Mouse (Mus musculus): ENCODE data around the gene Rgl1. TPM values are rescaled to one million over a fixed set of nuclear protein-coding genes. Genes with fewer than 3 reads are reported as not detected.

The Rgl1 gene
- polyA plus RNA-seq, 1 experiment from 2014 or later, result 42.8 TPM

DNA sequence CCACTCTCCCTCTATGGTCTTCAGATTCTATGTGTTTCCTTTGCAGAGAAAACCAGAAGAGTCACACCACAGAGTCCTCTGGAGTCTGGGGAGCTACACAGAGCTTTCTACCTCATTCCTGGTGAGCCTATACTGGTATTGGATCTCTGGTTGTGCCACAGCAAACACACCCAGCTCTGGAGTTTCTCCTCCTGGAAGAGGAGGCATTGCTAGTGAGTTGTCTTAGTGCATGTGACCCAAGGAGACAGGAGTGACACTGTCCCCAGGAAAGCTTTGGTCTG is 149.4 kb downstream of the Rgl1 start:
- no peak overlapping the region for H3K27ac ChIP-seq
- ATAC-seq (ENCODE audit: insufficient number of reproducible peaks, low FRiP score, low TSS enrichment, low read depth), result no peak
- H3K4me1 ChIP-seq, result peaks cover 21% of the 10 kb centered on the region; the same call in 1 of the 2 replicates
- H3K9ac ChIP-seq, result no peak overlapping the region
- peaks cover 11% of the 10 kb centered on the region; the same call in 1 of the 2 replicates for H3K36me3 ChIP-seq
- no peak overlapping the region for H3K4me3 ChIP-seq
- no peaks in the 10 kb centered on the region for H3K27me3 ChIP-seq
- no peaks in the 10 kb centered on the region for H3K9me3 ChIP-seq
- H3K4me2 ChIP-seq, result no peak overlapping the region

DNA sequence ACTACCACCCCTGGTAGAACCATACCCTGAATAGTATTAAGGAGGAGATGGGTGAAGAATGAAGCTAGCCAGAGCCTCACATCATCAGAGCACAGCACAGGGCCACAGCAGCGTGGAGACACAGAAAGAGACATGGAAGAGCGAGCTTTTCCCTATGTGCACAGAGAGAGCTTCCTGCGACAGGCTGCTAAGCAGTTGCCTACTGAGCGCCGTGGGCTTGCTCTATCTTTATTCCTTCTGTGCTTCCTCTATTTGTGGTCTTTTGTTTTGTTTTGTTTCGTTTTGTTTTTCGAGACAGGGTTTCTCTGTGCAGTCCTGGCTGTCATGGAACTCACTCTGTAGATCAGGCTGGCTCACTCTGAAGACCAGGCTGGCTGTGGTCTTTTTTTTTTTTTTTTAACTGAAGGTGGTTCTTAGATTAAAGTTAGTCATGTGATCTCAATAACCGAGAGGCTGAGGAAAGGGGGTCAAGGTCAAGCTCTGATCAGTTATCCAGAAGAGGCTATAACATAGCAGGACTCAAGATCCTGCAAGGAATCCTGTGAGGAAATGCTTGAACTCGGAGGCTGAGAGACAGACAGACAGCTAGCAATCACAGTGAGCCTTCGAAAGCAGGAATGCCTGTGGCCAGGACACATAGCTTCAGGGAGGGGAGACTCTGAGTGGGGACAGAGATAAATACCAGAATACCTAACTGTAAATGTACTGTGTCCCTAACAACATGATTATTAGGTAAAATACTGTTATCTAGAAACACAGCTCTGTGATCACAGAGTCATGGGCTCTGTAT is 150.0 kb downstream of the Rgl1 start:
- Histone ChIP-seq H3K4me2 (no peak overlapping the region), H3K9me3 (no peaks in the 10 kb centered on the region), H3K27me3 (no peaks in the 10 kb centered on the region), H3K27ac (no peak overlapping the region), H3K9ac (no peak overlapping the region), H3K4me1 (peaks cover 21% of the 10 kb centered on the region; the same call in 1 of the 2 replicates), H3K4me3 (no peak overlapping the region), H3K36me3 (peaks cover 12% of the 10 kb centered on the region; the same call in 1 of the 2 replicates)
- no peak for ATAC-seq (ENCODE audit: insufficient number of reproducible peaks, low FRiP score, low TSS enrichment, low read depth)
- 78% methylated on average over 10 of the region's 10 CpGs for WGBS

DNA sequence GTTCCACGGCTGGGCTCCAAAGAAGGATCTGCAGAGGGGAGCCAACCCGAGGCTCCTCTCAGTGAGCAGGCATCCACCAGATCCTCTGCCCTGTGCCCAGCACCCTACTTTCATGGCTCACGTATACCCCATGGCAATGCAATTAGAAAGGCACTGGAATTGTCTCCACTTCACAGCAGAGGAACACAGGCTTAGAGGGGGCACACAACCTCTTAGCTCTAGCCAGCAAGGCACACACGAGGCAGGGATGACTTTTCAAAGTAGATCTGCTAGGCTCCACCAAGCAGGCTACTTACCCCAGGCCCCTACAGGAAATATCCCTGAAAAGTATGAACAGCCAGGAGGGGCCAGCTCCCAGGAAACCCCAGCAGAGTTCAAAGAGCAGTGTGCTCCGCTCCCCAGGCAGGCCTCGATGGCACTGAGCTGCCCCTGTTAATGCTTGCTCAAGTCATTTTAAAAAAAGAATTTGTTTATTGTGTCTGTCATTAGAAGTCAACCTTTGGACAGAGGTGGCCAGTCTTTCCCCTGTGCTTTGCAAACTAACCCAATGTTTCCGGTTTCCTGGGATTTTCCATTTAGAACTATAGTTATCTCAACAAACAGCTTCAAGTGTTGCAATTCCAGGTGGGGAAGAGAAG is 151.3 kb downstream of the Rgl1 start:
- peaks cover 12% of the 10 kb centered on the region; the same call in 1 of the 2 replicates for H3K36me3 ChIP-seq
- no peak for ATAC-seq (ENCODE audit: insufficient number of reproducible peaks, low FRiP score, low TSS enrichment, low read depth)

DNA sequence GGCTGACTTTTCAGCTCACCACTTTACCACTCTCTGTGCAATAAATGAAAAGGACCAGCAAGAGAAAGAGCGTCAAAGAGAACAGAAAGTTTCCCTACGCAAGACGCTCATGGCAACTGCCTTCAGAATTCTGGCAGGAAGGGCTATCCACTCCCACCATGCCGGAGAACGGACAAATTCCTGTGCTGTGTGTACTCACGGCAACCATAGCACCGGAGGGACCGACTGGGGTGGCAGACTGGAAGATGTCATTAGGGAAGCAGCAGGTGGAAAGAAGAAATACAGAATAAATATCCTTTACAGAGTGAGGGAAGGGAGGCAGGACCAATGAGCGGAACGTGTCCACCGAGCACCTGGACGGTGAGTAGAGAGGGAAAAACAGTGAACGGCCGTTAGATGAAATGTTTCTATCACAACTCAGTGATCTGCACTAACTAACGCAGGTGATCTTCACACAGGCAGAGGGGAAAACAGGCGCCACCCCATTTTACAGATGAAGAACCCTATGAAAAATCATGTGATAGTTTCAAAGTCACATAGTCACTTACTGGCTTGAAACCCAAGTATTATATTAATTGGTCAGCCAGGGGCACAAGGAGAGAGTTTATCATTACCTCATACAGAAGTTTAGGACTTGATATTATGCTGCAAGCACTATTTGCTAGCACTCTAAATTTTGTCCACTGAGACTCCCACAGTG is 152.8 kb downstream of the Rgl1 start:
- Histone ChIP-seq H3K27me3 (no peaks in the 10 kb centered on the region), H3K27ac (no peak overlapping the region), H3K4me3 (no peak overlapping the region), H3K36me3 (peaks cover 9% of the 10 kb centered on the region; the same call in 1 of the 2 replicates), H3K4me2 (no peak overlapping the region), H3K9me3 (no peaks in the 10 kb centered on the region), H3K9ac (no peak overlapping the region), H3K4me1 (peaks cover 35% of the 10 kb centered on the region; the same call in 1 of the 2 replicates)
- WGBS, result 85% methylated on average over 16 of the region's 16 CpGs
- ATAC-seq (ENCODE audit: insufficient number of reproducible peaks, low FRiP score, low TSS enrichment, low read depth), result no peak

More for the DNA sequence above, 151.3 kb downstream of the Rgl1 start:
- Histone ChIP-seq H3K9ac (no peak overlapping the region), H3K4me3 (no peak overlapping the region), H3K27ac (no peak overlapping the region), H3K9me3 (no peaks in the 10 kb centered on the region), H3K4me1 (peaks cover 23% of the 10 kb centered on the region; the same call in 1 of the 2 replicates), H3K27me3 (no peaks in the 10 kb centered on the region), H3K4me2 (no peak overlapping the region)
- 73% methylated on average over 7 of the region's 7 CpGs for WGBS

DNA sequence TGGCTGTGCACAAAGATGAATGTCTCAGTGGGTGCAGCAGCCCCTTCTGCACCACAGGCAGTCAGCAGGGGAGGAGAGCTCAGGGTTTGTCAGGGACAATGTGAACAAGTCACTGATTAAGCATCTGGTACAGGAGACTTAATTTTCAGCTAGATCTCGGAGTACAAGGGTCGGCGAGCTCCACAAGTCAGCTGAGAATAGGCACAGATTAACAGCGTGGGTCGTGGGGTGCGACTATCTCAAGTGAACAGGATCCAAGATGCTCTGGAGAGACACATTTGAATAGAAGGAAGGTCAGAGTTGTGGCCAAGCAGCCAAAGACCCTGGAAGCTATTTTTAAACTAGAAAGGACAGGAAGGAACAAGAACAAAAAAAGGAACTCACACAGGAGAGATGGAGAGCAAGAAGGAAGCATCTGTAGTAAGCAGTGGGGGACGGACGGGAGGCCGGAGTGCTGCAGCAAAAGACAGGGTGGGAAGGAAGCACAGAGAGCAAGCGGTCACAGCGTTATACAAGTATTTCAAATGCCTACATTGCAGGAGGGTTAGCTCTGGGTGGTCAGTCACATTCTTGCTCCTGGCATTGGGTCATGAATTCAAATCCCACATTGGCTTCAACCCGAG is 153.5 kb downstream of the Rgl1 start:
- Histone ChIP-seq H3K4me2 (no peak overlapping the region), H3K27ac (no peak overlapping the region), H3K27me3 (no peaks in the 10 kb centered on the region), H3K9ac (no peak overlapping the region), H3K36me3 (peaks cover 9% of the 10 kb centered on the region; the same call in 1 of the 2 replicates), H3K4me1 (peaks cover 39% of the 10 kb centered on the region), H3K9me3 (no peaks in the 10 kb centered on the region), H3K4me3 (no peak overlapping the region)
- 76% methylated on average over 12 of the region's 12 CpGs for WGBS
- ATAC-seq (ENCODE audit: insufficient number of reproducible peaks, low FRiP score, low TSS enrichment, low read depth), result no peak

DNA sequence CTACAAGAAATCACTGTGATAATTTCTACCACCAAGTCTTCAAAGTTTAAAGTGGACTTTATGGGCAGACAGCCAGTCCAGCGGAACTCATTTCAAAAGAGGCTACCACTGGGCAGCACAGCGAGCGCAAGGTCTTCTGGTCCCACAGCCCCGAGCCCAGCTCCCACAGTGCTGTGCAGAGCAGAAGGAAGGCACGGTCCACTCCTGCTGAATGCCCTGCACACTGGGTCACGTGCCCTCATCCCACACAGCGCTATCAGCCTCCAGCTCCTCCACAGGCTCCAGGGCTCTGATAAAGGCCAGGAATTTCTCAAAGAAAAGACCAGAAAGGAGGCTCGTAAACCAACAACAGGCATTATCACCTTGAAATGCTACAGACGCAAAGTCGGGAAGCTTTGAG is 156.6 kb downstream of the Rgl1 start:
- H3K27me3 ChIP-seq, result no peaks in the 10 kb centered on the region
- WGBS, result 68% methylated on average over 10 of the region's 10 CpGs
- H3K9ac ChIP-seq, result no peak overlapping the region
- H3K4me3 ChIP-seq, result no peak overlapping the region
- no peak for ATAC-seq (ENCODE audit: insufficient number of reproducible peaks, low FRiP score, low TSS enrichment, low read depth)
- peaks cover 32% of the 10 kb centered on the region for H3K4me1 ChIP-seq
- peaks cover 4% of the 10 kb centered on the region; the same call in 1 of the 2 replicates for H3K36me3 ChIP-seq
- H3K4me2 ChIP-seq, result no peak overlapping the region
- H3K9me3 ChIP-seq, result no peaks in the 10 kb centered on the region
- peak overlapping the region; percentile 8; the same call in 1 of the 2 replicates for H3K27ac ChIP-seq

DNA sequence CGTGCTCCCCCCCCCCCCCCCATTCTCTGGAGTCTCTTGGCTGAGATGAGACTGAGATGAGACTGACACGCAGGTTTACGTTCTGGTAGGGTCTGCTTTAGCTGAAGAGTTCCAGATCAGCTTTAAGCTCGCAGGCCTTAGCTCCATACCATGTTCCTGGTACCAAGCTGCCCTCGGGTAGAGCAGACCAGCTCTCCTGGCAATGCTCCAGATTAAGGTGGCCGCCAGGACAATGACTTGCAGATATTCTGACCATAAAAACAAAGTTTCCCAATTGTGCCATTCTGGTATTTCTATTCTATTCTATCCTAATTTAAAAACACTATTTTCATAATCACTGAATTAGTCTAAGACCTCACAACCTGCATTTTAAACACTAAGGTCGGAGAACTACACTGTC is 157.1 kb downstream of the Rgl1 start:
- Histone ChIP-seq H3K36me3 (peaks cover 4% of the 10 kb centered on the region; the same call in 1 of the 2 replicates), H3K4me1 (peaks cover 30% of the 10 kb centered on the region), H3K27ac (no peak overlapping the region), H3K4me3 (no peak overlapping the region), H3K9ac (no peak overlapping the region), H3K4me2 (no peak overlapping the region), H3K9me3 (no peaks in the 10 kb centered on the region), H3K27me3 (no peaks in the 10 kb centered on the region)
- 74% methylated on average over 7 of the region's 7 CpGs for WGBS
- ATAC-seq (ENCODE audit: insufficient number of reproducible peaks, low FRiP score, low TSS enrichment, low read depth), result no peak

DNA sequence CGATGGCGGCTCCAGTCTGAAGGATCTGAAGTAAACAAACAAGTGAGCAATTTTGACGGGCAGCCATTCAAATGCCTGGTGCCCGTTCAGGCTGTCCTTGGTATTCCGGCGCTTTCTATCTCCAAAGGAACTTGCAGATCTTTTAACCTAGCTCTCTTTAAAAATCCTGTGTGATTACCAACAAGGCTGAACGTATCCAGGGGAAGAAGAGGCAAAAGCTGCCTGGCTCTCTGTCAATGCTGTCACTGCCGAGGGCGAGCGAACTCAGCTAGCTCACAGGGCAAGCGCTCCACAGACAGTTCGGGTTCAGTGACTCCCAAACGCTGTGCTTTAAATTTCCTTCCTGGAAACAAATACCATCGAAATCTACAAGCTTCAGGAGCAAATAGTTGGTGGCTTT is 158.4 kb downstream of the Rgl1 start:
- WGBS, result 63% methylated on average over 14 of the region's 14 CpGs
- Histone ChIP-seq H3K4me1 (peaks cover 27% of the 10 kb centered on the region), H3K36me3 (peaks cover 4% of the 10 kb centered on the region; the same call in 1 of the 2 replicates), H3K4me2 (no peak overlapping the region), H3K27me3 (no peaks in the 10 kb centered on the region), H3K9ac (no peak overlapping the region), H3K27ac (peak overlapping the region; percentile 61), H3K4me3 (no peak overlapping the region), H3K9me3 (no peaks in the 10 kb centered on the region)
- ATAC-seq (ENCODE audit: insufficient number of reproducible peaks, low FRiP score, low TSS enrichment, low read depth), result no peak

DNA sequence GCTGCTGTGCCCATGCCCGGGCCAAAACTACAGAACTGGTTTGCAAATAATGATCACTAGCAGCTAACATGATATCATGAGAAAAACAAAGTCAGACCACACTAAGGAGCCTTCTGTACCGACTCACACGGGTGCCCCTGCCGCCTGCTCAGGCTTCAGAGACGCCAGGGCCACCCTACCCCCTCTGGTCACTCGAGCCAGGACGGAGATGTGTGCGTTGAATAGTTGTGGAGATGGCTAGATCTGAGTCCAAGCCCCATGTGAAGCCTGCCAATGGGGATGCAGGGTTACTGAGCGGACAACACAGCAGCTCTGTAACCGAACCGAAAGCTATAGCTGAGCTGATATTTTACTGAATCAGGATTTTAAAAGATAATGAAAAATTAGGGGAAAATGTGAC is 159.4 kb downstream of the Rgl1 start:
- Histone ChIP-seq H3K36me3 (peaks cover under 1% of the 10 kb centered on the region; the same call in 1 of the 2 replicates), H3K4me2 (no peak overlapping the region), H3K9me3 (no peaks in the 10 kb centered on the region), H3K9ac (no peak overlapping the region), H3K4me1 (peaks cover 27% of the 10 kb centered on the region), H3K27me3 (no peaks in the 10 kb centered on the region), H3K27ac (no peak overlapping the region), H3K4me3 (no peak overlapping the region)
- 79% methylated on average over 11 of the region's 11 CpGs for WGBS
- ATAC-seq (ENCODE audit: insufficient number of reproducible peaks, low FRiP score, low TSS enrichment, low read depth), result no peak

DNA sequence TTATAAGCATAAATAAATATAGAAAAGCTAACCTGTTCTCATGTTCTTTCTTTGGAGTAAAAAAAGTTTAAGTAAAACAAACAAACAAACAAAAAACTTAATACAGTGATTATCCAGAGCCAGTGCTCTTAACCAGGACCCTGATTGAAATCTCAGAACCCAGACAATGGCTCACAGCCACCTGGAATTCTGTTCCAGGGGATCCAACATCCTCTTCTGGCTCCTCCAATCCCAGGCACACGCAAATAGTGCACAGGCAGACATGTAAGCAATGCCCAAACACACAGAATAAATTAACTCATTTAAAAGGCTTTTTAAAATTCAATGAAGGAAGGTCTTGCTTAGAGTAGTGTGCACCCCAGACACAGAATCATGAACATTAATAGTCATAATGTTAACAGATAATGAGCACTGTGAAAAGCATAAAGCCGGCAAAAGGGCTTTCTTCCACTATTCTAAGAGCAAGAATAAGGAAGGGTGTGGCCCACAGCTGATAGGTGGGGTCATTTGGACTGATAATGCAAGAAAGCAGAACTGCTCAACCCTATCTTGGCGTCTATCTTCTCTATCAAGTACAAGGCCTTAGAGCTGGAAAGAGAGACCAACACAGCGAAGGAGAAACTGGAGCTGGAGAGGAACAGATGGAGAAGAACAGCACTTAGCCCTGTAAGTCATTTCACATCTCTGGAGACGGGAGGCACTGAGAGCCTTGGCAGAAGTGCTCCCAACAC is 160.1 kb downstream of the Rgl1 start:
- ATAC-seq (ENCODE audit: insufficient number of reproducible peaks, low FRiP score, low TSS enrichment, low read depth), result no peak
- Histone ChIP-seq H3K27ac (no peak overlapping the region), H3K4me2 (no peak overlapping the region), H3K36me3 (no peaks in the 10 kb centered on the region), H3K4me3 (no peak overlapping the region), H3K9me3 (no peaks in the 10 kb centered on the region), H3K27me3 (no peaks in the 10 kb centered on the region), H3K9ac (no peak overlapping the region), H3K4me1 (peaks cover 27% of the 10 kb centered on the region)
- 85% methylated on average over 5 of the region's 5 CpGs for WGBS

DNA sequence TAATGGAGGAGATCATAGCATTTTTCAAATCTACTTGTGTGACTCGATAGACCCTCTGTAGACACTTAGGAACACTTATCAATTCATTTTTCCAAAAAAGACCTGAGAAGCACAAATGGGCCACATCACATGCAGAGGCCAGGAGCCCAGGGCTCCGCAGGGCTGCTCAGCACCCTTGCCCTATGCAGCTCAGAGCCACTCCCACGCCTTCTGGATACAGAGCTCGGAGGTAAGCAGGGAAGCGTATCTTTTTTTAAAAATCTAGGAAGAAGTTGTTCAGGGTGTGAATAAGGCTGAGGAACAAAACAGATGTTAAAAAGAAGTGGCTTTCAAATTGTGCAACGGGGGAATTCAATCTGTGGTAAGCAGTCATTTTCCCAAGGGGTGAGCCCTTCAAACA is 162.0 kb downstream of the Rgl1 start:
- Histone ChIP-seq H3K36me3 (no peaks in the 10 kb centered on the region), H3K4me3 (no peak overlapping the region), H3K4me1 (peaks cover 26% of the 10 kb centered on the region), H3K27me3 (no peaks in the 10 kb centered on the region), H3K27ac (no peak overlapping the region), H3K4me2 (no peak overlapping the region), H3K9ac (no peak overlapping the region), H3K9me3 (no peaks in the 10 kb centered on the region)
- ATAC-seq (ENCODE audit: insufficient number of reproducible peaks, low FRiP score, low TSS enrichment, low read depth), result no peak
- 71% methylated on average over 6 of the region's 6 CpGs for WGBS
